Mouse (Mus musculus) megakaryocyte, embryonic 14.5 days (primary cell): Measurements from ENCODE around the gene Gm9747.

Experiments
- FLI1 ChIP-seq: IDR thresholded peaks from 2 replicates; pipeline ENCODE4 v1.6.1; 2012; ENCODE audit warnings: low read length, inconsistent platforms, mixed read lengths
- GATA1 ChIP-seq: IDR thresholded peaks from 3 replicates; pipeline ENCODE4 v1.6.1; 2012; ENCODE audit warnings: mixed read lengths, low read length, inconsistent platforms, borderline replicate concordance

GRCm38 (mm10) chr1:82235455-82236104, 2.7 kb downstream of the Gm9747 start:
- TF ChIP-seq GATA1 (no peak), FLI1 (no peak)
